Comparison of ENCODE assay signal across 8 mouse cellular contexts in genomic region chr3:95161618-95162344, GRCm38 (mm10). TPM values are rescaled to one million over a fixed set of nuclear protein-coding genes. Genes with fewer than 3 reads are reported as not detected.
DNase-seq lines count a peak whose midpoint lies in the region; ATAC-seq and TF ChIP-seq lines count a peak whose summit lies in the region.

No protein-coding gene starts in this region.

- DNase-seq in kidney, adult 2 months: no peak
- no peak for DNase-seq in kidney, adult 11 months
- DNase-seq in midbrain, embryonic 14.5 days: peak; percentile 60
- DNase-seq in adrenal gland, postnatal 4 days (ENCODE audit: low spot score in 2 of 2): no peak
- no peak for DNase-seq in layer of hippocampus, postnatal 36 days
- no peak for DNase-seq in thymus, postnatal 4 days

- H3K36me3 ChIP-seq in kidney, adult 2 months (ENCODE audit: control insufficient read depth, insufficient read depth, low read length): no peaks in the 10 kb centered on the region
- H3K36me3 ChIP-seq in hindbrain, embryonic 13.5 days: peaks cover 29% of the 10 kb centered on the region
- peaks cover 27% of the 10 kb centered on the region for H3K36me3 ChIP-seq in midbrain, embryonic 14.5 days (ENCODE audit: control insufficient read depth, insufficient read depth, low read length)

- TF ChIP-seq POLR2A in kidney, adult 2 months (IDR thresholded peaks at IDR 0.05; ENCODE audit: low read depth, low read length): no peak
- TF ChIP-seq POLR2A in cortical plate, adult 2 months (IDR thresholded peaks at IDR 0.05; ENCODE audit: extremely low read depth, insufficient read depth, low read length): no peak

- H3K4me3 ChIP-seq in kidney, adult 2 months (ENCODE audit: insufficient read depth, low read depth, low read length): peak overlapping the region; percentile 93; the same call in 1 of the 2 replicates
- peak overlapping the region; percentile 99 for H3K4me3 ChIP-seq in cortical plate, adult 2 months (ENCODE audit: insufficient read depth, low read length)
- peak overlapping the region; percentile 91 for H3K4me3 ChIP-seq in hindbrain, embryonic 13.5 days
- peak overlapping the region; percentile 98 for H3K4me3 ChIP-seq in midbrain, embryonic 14.5 days (replicated peaks; ENCODE audit: low read depth, low read length)

- peak overlapping the region; percentile 96 for H3K9ac ChIP-seq in hindbrain, embryonic 13.5 days
- H3K9ac ChIP-seq in midbrain, embryonic 14.5 days (replicated peaks; ENCODE audit: low read length): peak overlapping the region; percentile 93

- 49% methylated on average over 9 of the region's 9 CpGs for WGBS in kidney, adult 2 months
- 2% methylated on average over 9 of the region's 9 CpGs for WGBS in hindbrain, embryonic 13.5 days
- WGBS in midbrain, embryonic 14.5 days: 2% methylated on average over 9 of the region's 9 CpGs

- H3K9me3 ChIP-seq in hindbrain, embryonic 13.5 days: no peaks in the 10 kb centered on the region
- no peaks in the 10 kb centered on the region for H3K9me3 ChIP-seq in midbrain, embryonic 14.5 days (ENCODE audit: control insufficient read depth, low read length)

- no peak for TF ChIP-seq CTCF in kidney, adult 2 months (conservative IDR thresholded peaks at IDR 0.05; ENCODE audit: insufficient read depth, insufficient read length, low read depth, low read length)
- TF ChIP-seq CTCF in cortical plate, adult 2 months (IDR thresholded peaks at IDR 0.05; ENCODE audit: extremely low read depth, insufficient read depth, low read length): no peak

- H3K4me1 ChIP-seq in kidney, adult 2 months (ENCODE audit: control insufficient read depth, insufficient read depth, low read length): peaks cover 9% of the 10 kb centered on the region; the same call in 1 of the 2 replicates
- H3K4me1 ChIP-seq in cortical plate, adult 2 months (ENCODE audit: control insufficient read depth, insufficient read depth, low read length): peaks cover 3% of the 10 kb centered on the region; the same call in 1 of the 2 replicates
- peaks cover 46% of the 10 kb centered on the region for H3K4me1 ChIP-seq in hindbrain, embryonic 13.5 days (replicated peaks)
- peaks cover 30% of the 10 kb centered on the region for H3K4me1 ChIP-seq in midbrain, embryonic 14.5 days (ENCODE audit: control insufficient read depth, insufficient read depth, low read length)

- H3K27ac ChIP-seq in kidney, adult 2 months (ENCODE audit: insufficient read depth, low read depth, low read length): no peak overlapping the region
- H3K27ac ChIP-seq in cortical plate, adult 2 months (ENCODE audit: insufficient read depth, low read length): no peak overlapping the region
- H3K27ac ChIP-seq in hindbrain, embryonic 13.5 days: peak overlapping the region; percentile 93
- H3K27ac ChIP-seq in midbrain, embryonic 14.5 days (replicated peaks; ENCODE audit: low read depth, low read length): peak overlapping the region; percentile 87

- ATAC-seq in hindbrain, embryonic 13.5 days (ENCODE audit: low FRiP score): peak; percentile 2; the same call in 1 of the 2 replicates
- no peak for ATAC-seq in midbrain, embryonic 14.5 days (ENCODE audit: low FRiP score, low TSS enrichment)

- H3K27me3 ChIP-seq in kidney, adult 2 months (replicated peaks; ENCODE audit: control insufficient read depth, insufficient read depth, low read length): no peaks in the 10 kb centered on the region
- H3K27me3 ChIP-seq in hindbrain, embryonic 13.5 days: peaks cover 8% of the 10 kb centered on the region; the same call in 1 of the 2 replicates
- no peaks in the 10 kb centered on the region for H3K27me3 ChIP-seq in midbrain, embryonic 14.5 days (ENCODE audit: control insufficient read depth, insufficient read depth, low read length)

- peak overlapping the region; percentile 87 for H3K4me2 ChIP-seq in hindbrain, embryonic 13.5 days
- peak overlapping the region; percentile 78 for H3K4me2 ChIP-seq in midbrain, embryonic 14.5 days (ENCODE audit: low read length)

RNA-seq across cellular contexts. Expression of gene Sema6c, which starts 1.5 kb away (rescaled TPM):
- polyA plus RNA-seq in kidney, adult 2 months (2012; rRNA removed): 8.0 and 8.5 TPM in 2 replicates
- polyA plus RNA-seq in cortical plate, adult 2 months (2012; rRNA removed): 26.1 and 29.0 TPM in 2 replicates
- polyA plus RNA-seq in hindbrain, embryonic 13.5 days (2015; fragmentation: Nextera tagmentation; extraction: Ambion mirVana): 31.5 and 31.8 TPM in 2 replicates
- 39.0 and 44.4 TPM in 2 replicates for polyA plus RNA-seq in midbrain, embryonic 14.5 days (2014; fragmentation: Nextera tagmentation; extraction: Ambion mirVana)
- total RNA-seq in adrenal gland, postnatal 4 days (2021): 10 to 100 TPM; 15.3 to 15.4 TPM
- 10 to 100 TPM; 36.1 to 41.0 TPM for total RNA-seq in layer of hippocampus, postnatal 36 days (2021)

RNA-seq across cellular contexts. Expression of gene Tnfaip8l2, which starts 19.6 kb away (rescaled TPM):
- polyA plus RNA-seq in kidney, adult 2 months (2012; rRNA removed): 4.1 and 6.8 TPM in 2 replicates
- 5.1 and 5.2 TPM in 2 replicates for polyA plus RNA-seq in cortical plate, adult 2 months (2012; rRNA removed)
- polyA plus RNA-seq in hindbrain, embryonic 13.5 days (2015; fragmentation: Nextera tagmentation; extraction: Ambion mirVana): 2.8 and 3.1 TPM in 2 replicates
- 0.92 and 3.4 TPM in 2 replicates for polyA plus RNA-seq in midbrain, embryonic 14.5 days (2014; fragmentation: Nextera tagmentation; extraction: Ambion mirVana)
- total RNA-seq in adrenal gland, postnatal 4 days (2021): 1 to 10 TPM; 2.9 to 3.4 TPM
- total RNA-seq in layer of hippocampus, postnatal 36 days (2021): 1 to 10 TPM; 1.2 to 1.6 TPM

RNA-seq across cellular contexts. Expression of gene Lysmd1, which starts 27.9 kb away (rescaled TPM):
- polyA plus RNA-seq in kidney, adult 2 months (2012; rRNA removed): 10.2 and 11.3 TPM in 2 replicates
- 21.4 and 21.6 TPM in 2 replicates for polyA plus RNA-seq in cortical plate, adult 2 months (2012; rRNA removed)
- polyA plus RNA-seq in hindbrain, embryonic 13.5 days (2015; fragmentation: Nextera tagmentation; extraction: Ambion mirVana): 36.8 and 38.4 TPM in 2 replicates
- 31.7 and 34.7 TPM in 2 replicates for polyA plus RNA-seq in midbrain, embryonic 14.5 days (2014; fragmentation: Nextera tagmentation; extraction: Ambion mirVana)
- total RNA-seq in adrenal gland, postnatal 4 days (2021): 10 to 100 TPM; 10.7 to 11.5 TPM
- 10 to 100 TPM; 16.8 to 18.1 TPM for total RNA-seq in layer of hippocampus, postnatal 36 days (2021)

RNA-seq across cellular contexts. Expression of gene Scnm1, which starts 28.0 kb away (rescaled TPM):
- polyA plus RNA-seq in kidney, adult 2 months (2012; rRNA removed): 46.7 and 50.8 TPM in 2 replicates
- 114 and 124 TPM in 2 replicates for polyA plus RNA-seq in cortical plate, adult 2 months (2012; rRNA removed)
- polyA plus RNA-seq in hindbrain, embryonic 13.5 days (2015; fragmentation: Nextera tagmentation; extraction: Ambion mirVana): 95.9 and 97.1 TPM in 2 replicates
- polyA plus RNA-seq in midbrain, embryonic 14.5 days (2014; fragmentation: Nextera tagmentation; extraction: Ambion mirVana): 86.6 and 102 TPM in 2 replicates
- 10 to 100 TPM; 53.4 to 53.9 TPM for total RNA-seq in adrenal gland, postnatal 4 days (2021)
- total RNA-seq in layer of hippocampus, postnatal 36 days (2021): 10 to 100 TPM; 49.5 to 50.4 TPM

RNA-seq across cellular contexts. Expression of gene Tmod4, which starts 37.5 kb away (rescaled TPM):
- polyA plus RNA-seq in kidney, adult 2 months (2012; rRNA removed): 0.19 and 3.1 TPM in 2 replicates
- polyA plus RNA-seq in cortical plate, adult 2 months (2012; rRNA removed): 0.72 and 0.77 TPM in 2 replicates
- 0.99 and 1.5 TPM in 2 replicates for polyA plus RNA-seq in hindbrain, embryonic 13.5 days (2015; fragmentation: Nextera tagmentation; extraction: Ambion mirVana)
- polyA plus RNA-seq in midbrain, embryonic 14.5 days (2014; fragmentation: Nextera tagmentation; extraction: Ambion mirVana): 0.47 and 0.49 TPM in 2 replicates
- 1 to 10 TPM; 3.7 to 7.8 TPM for total RNA-seq in adrenal gland, postnatal 4 days (2021)
- 1 to 10 TPM in 1 of 2 experiments, under 1 TPM in 1; 0.96 to 1.1 TPM for total RNA-seq in layer of hippocampus, postnatal 36 days (2021)

Comparison
In these comparisons a context has a peak if more than half of its experiments do, and no peak if none do; other contexts are left out.
1. H3K27ac ChIP-seq: peak in hindbrain, embryonic 13.5 days (single experiment) and midbrain, embryonic 14.5 days (single experiment); none in kidney, adult 2 months (single experiment) and cortical plate, adult 2 months (single experiment).
2. Peak in every context shown above with its lines, with median percentiles within 50 percentile points of each other: H3K4me3 ChIP-seq.